Mouse (Mus musculus): Measurements from ENCODE around the gene Pigt.

Gene Pigt

GRCm38 (mm10) chr2:164521841-164522240 is 24.5 kb downstream of the Pigt start:
- DNase-seq (ENCODE audit: low read depth) = peak; percentile 76

GRCm38 (mm10) chr2:164522280-164522679 is 25.0 kb downstream of the Pigt start:
- peak; percentile 37 for DNase-seq (ENCODE audit: low read depth)

GRCm38 (mm10) chr2:164523301-164523773 is 26.0 kb downstream of the Pigt start:
- no peak for DNase-seq (ENCODE audit: low read depth)

- DNase-seq (ENCODE audit: low read depth) = no peak
Measured at GRCm38 (mm10) chr2:164528557-164528956, 31.2 kb downstream of the Pigt start.

- DNase-seq (ENCODE audit: low read depth) = peak; percentile 45
Measured at GRCm38 (mm10) chr2:164531169-164531568, 33.8 kb downstream of the Pigt start.

GRCm38 (mm10) chr2:164534315-164534714 is 37.0 kb downstream of the Pigt start:
- DNase-seq (ENCODE audit: low read depth) = no peak

- DNase-seq (ENCODE audit: low read depth) = no peak
Measured at GRCm38 (mm10) chr2:164537003-164537402, 39.7 kb downstream of the Pigt start.

GRCm38 (mm10) chr2:164540652-164541427 is 43.5 kb downstream of the Pigt start:
- DNase-seq (ENCODE audit: low read depth) = no peak

GRCm38 (mm10) chr2:164542132-164542531 is 44.8 kb downstream of the Pigt start:
- no peak for DNase-seq (ENCODE audit: low read depth)

GRCm38 (mm10) chr2:164542598-164542997 is 45.3 kb downstream of the Pigt start:
- DNase-seq (ENCODE audit: low read depth) = no peak

GRCm38 (mm10) chr2:164543745-164544144 is 46.4 kb downstream of the Pigt start:
- DNase-seq (ENCODE audit: low read depth) = no peak

GRCm38 (mm10) chr2:164544454-164545097 is 47.3 kb downstream of the Pigt start:
- DNase-seq (ENCODE audit: low read depth) = no peak

- no peak for DNase-seq (ENCODE audit: low read depth)
Measured at GRCm38 (mm10) chr2:164549338-164549737, 52.0 kb downstream of the Pigt start.

GRCm38 (mm10) chr2:164549963-164550894 is 52.9 kb downstream of the Pigt start:
- no peak for DNase-seq (ENCODE audit: low read depth)

GRCm38 (mm10) chr2:164550895-164551269 is 53.6 kb downstream of the Pigt start:
- no peak for DNase-seq (ENCODE audit: low read depth)

- no peak for DNase-seq (ENCODE audit: low read depth)
Measured at GRCm38 (mm10) chr2:164551502-164551901, 54.2 kb downstream of the Pigt start.
